Mouse (Mus musculus) kidney, postnatal 0 days (tissue): ENCODE measurements around the gene Inpp5b. TPM values are rescaled to one million over a fixed set of nuclear protein-coding genes. Genes with fewer than 3 reads are reported as not detected.

ENCODE experiments used
- ATAC-seq: fragments of 200-750 bp; cut with Nextera tagmentation; replicated peaks from 2 replicates; pipeline ENCODE4 v1.8.0; 2017; ENCODE audit warnings: low read depth, moderate number of reproducible peaks, moderate TSS enrichment, moderate library complexity; ENCODE audit not compliant: low FRiP score
- DNase-seq: peaks from one replicate; pipeline ENCODE4 v3.0.0-alpha.2; 2016; ENCODE audit warnings: low spot score
- H3K27ac ChIP-seq: fragments of 300-500 bp; sonication (generic); 2 replicates; pipeline ENCODE4 v1.5.1; 2014; ENCODE audit warnings: mild to moderate bottlenecking
- H3K27me3 ChIP-seq: fragments of 300-500 bp; sonication (generic); 2 replicates; pipeline ENCODE4 v1.6.1; 2014; ENCODE audit warnings: low read length, mixed read lengths; ENCODE audit not compliant: insufficient read depth
- H3K36me3 ChIP-seq: fragments of 300-500 bp; sonication (generic); 2 replicates; pipeline ENCODE4 v1.6.1; 2014; ENCODE audit warnings: low read length, mixed read lengths; ENCODE audit not compliant: insufficient read depth
- H3K4me1 ChIP-seq: fragments of 300-500 bp; sonication (generic); replicated peaks from 2 replicates; pipeline ENCODE4 v1.6.1; 2014; ENCODE audit warnings: antibody characterized with exemption, low read length, mixed read lengths; ENCODE audit not compliant: insufficient read depth
- H3K4me2 ChIP-seq: fragments of 300-500 bp; sonication (generic); 2 replicates; pipeline ENCODE4 v1.6.1; 2014; ENCODE audit warnings: mild to moderate bottlenecking, low read length, moderate library complexity, mixed read lengths
- H3K4me3 ChIP-seq: fragments of 300-500 bp; sonication (generic); replicated peaks from 2 replicates; pipeline ENCODE4 v1.5.1; 2014; ENCODE audit warnings: low read depth, low read length
- H3K9ac ChIP-seq: fragments of 300-500 bp; sonication (generic); 2 replicates; pipeline ENCODE4 v1.6.1; 2014; ENCODE audit warnings: low read depth, low read length
- H3K9me3 ChIP-seq: fragments of 300-500 bp; sonication (generic); replicated peaks from 2 replicates; pipeline ENCODE4 v1.6.1; 2016; ENCODE audit warnings: low read length, inconsistent platforms, mixed read lengths
- CTCF ChIP-seq: IDR thresholded peaks from 2 replicates; pipeline ENCODE4 v1.5.1; 2016; ENCODE audit warnings: antibody characterized with exemption, low read depth, mild to moderate bottlenecking, moderate library complexity
- WGBS: fragments of 180-500 bp; shearing (Covaris S2); extraction: QIAGEN DNeasy Blood & Tissue Kit; methylation state at CpG from one replicate; pipeline ENCODE4 v1.1.7; 2014; 5-methylcytosine and 5-hydroxymethylcytosine counted together
- polyA plus RNA-seq: library from polyadenylated mRNA; unstranded; fragments of >200 nt; fragmentation: Nextera tagmentation; extraction: Ambion mirVana; gene quantifications from 2 replicates; pipeline ENCODE4 v1.2.1, GENCODE M21; 2015

Gene Inpp5b
- polyA plus RNA-seq, 1 experiment from 2014 or later: 21.8 TPM

DNA sequence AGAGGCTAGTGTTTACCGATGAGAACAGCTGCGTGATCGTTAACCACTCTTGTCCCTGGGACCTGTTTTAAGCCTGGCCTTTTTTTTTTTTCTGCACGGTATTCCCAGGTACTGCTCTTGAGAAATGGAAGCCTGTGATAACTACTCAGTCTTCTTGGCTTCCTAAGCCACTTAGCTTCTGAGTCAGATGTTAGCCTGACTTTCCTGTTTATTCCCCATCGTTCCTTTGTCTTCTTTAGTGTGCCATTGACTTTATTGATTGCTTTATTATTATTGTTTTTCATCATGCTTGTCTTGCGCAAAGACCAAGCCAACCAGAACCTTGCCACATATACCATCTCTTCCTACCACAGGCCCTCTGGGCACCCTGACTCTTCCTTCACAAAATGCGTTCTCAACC is 68.4 kb downstream of the Inpp5b start:
- ATAC-seq (no peak), DNase-seq (no peak)
- Histone ChIP-seq H3K9ac (no peak overlapping the region), H3K27ac (no peak overlapping the region), H3K4me2 (no peak overlapping the region), H3K4me3 (no peak overlapping the region), H3K36me3 (peaks cover 19% of the 10 kb centered on the region), H3K27me3 (no peaks in the 10 kb centered on the region), H3K9me3 (no peaks in the 10 kb centered on the region), H3K4me1 (0 out of 2 replicates have a peak, but pooled peaks cover 3% of the 10 kb centered on the region)
- 89% methylated on average over 7 of the region's 7 CpGs for WGBS
- no peak for TF ChIP-seq CTCF

DNA sequence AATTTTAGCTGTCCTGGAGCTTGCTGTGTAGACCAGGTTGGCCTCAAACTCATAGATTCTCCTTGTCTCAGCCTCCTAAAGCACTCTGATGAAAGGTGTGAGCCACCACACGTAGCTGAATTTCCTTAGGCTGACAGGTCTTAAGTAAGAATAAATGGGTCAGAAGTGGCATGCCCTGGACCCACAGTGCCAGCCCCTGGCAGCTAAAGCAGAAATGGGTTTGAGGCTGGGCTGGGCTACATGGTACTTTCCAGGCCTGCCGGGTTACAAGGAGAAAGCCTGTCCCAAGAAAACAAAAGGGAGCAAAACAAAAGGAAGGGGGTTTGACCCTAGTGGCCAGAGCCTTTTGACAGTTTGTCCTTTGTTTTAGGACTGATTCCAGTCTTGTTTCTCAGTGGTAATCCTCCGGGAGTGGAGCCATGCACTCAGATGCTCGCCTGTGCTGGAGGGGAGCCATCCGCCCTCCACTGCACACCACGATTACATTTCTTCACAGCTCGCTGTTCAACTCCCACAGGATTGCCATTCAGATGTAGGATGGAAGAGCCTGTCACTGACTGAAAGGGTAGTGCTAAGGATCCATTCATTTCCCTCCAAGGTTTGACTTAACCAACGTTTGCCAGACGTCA is 69.8 kb downstream of the Inpp5b start:
- ATAC-seq: no peak
- Histone ChIP-seq H3K27me3 (no peaks in the 10 kb centered on the region), H3K27ac (no peak overlapping the region), H3K9ac (no peak overlapping the region), H3K4me3 (no peak overlapping the region), H3K36me3 (peaks cover 15% of the 10 kb centered on the region), H3K4me2 (no peak overlapping the region), H3K9me3 (no peaks in the 10 kb centered on the region), H3K4me1 (0 out of 2 replicates have a peak, but pooled peaks cover 3% of the 10 kb centered on the region)
- no peak for TF ChIP-seq CTCF
- DNase-seq: no peak
- 70% methylated on average over 9 of the region's 9 CpGs for WGBS

DNA sequence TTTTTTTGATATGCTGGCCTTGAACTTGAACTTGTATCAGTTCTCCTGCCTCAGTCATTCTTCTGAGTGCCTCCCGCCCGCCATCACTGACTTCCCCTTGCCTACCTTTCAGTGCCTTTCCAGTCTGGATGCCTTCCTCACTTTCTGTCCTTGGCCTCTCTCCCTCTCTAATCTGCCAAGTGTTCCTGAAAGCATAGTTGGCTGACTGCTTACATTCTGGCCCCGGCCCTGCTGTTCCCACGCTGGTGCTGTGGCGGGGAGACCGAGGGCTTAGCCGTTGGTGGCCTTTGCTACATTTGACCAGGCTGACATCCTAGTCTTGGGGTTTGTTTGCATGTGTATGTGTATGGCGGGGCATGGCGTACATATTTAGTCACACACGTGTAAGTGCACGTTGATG is 74.3 kb downstream of the Inpp5b start:
- Histone ChIP-seq H3K4me2 (no peak overlapping the region), H3K9me3 (no peaks in the 10 kb centered on the region), H3K4me1 (no peaks in the 10 kb centered on the region), H3K27me3 (no peaks in the 10 kb centered on the region), H3K27ac (no peak overlapping the region), H3K9ac (no peak overlapping the region), H3K4me3 (no peak overlapping the region), H3K36me3 (peaks cover 8% of the 10 kb centered on the region; the same call in 1 of the 2 replicates)
- TF ChIP-seq CTCF: no peak
- DNase-seq (no peak), ATAC-seq (no peak)
- 91% methylated on average over 11 of the region's 11 CpGs for WGBS

- no peak overlapping the region for H3K4me2 ChIP-seq
- WGBS: 30% methylated on average over 6 of the region's 6 CpGs
- no peak overlapping the region for H3K9ac ChIP-seq
- no peak overlapping the region for H3K4me3 ChIP-seq
- peak; percentile 96 for ATAC-seq
- TF ChIP-seq CTCF: no peak
- no peaks in the 10 kb centered on the region for H3K4me1 ChIP-seq
- peaks cover 11% of the 10 kb centered on the region; the same call in 1 of the 2 replicates for H3K36me3 ChIP-seq
- H3K27me3 ChIP-seq: no peaks in the 10 kb centered on the region
- no peak overlapping the region for H3K27ac ChIP-seq
- no peaks in the 10 kb centered on the region for H3K9me3 ChIP-seq
- peak; percentile 73 for DNase-seq
These were observed 76.2 kb downstream of the Inpp5b start for GRCm38 (mm10) chr4:124817803-124818202.

DNA sequence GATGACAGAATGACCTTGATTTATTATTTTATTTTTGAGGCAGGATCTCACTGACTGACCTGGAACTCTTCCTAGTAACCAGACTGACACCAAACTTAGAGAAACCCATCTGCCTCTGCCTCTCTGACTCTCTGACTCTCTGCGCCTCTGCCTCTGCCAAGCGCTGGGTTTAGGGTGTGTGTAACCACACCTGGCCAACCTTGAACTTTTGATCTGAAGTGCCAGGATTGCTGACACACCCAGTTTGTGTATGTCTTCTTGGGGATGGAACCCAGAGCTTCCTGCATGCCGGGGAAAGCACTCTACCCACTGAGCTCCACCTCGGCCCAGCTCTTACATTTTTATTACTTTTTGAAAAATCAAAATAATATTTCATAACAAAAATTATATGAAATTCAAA is 77.2 kb downstream of the Inpp5b start:
- Histone ChIP-seq H3K9ac (no peak overlapping the region), H3K36me3 (peaks cover 18% of the 10 kb centered on the region), H3K27ac (no peak overlapping the region), H3K4me2 (no peak overlapping the region), H3K9me3 (no peaks in the 10 kb centered on the region), H3K27me3 (no peaks in the 10 kb centered on the region), H3K4me1 (no peaks in the 10 kb centered on the region), H3K4me3 (no peak overlapping the region)
- TF ChIP-seq CTCF: no peak
- ATAC-seq (no peak), DNase-seq (no peak)
- WGBS: 86% methylated on average over 4 of the region's 4 CpGs

GRCm38 (mm10) chr4:124824967-124825366 is 83.3 kb downstream of the Inpp5b start:
- Histone ChIP-seq H3K27ac (no peak overlapping the region), H3K4me1 (no peaks in the 10 kb centered on the region), H3K9me3 (no peaks in the 10 kb centered on the region), H3K4me2 (no peak overlapping the region), H3K36me3 (peaks cover 33% of the 10 kb centered on the region), H3K9ac (no peak overlapping the region), H3K4me3 (no peak overlapping the region), H3K27me3 (no peaks in the 10 kb centered on the region)
- DNase-seq: no peak
- ATAC-seq: no peak
- no peak for TF ChIP-seq CTCF
- WGBS: 90% methylated on average over 6 of the region's 6 CpGs
